Mouse (Mus musculus) intestine, postnatal 0 days (tissue): Measurements from ENCODE around the gene Ubap2l. TPM values are rescaled to one million over a fixed set of nuclear protein-coding genes. Genes with fewer than 3 reads are reported as not detected.

Experiments used
- ATAC-seq: fragments of 200-750 bp; cut with Nextera tagmentation; 2 replicates; pipeline ENCODE4 v1.8.0; 2017; ENCODE audit warnings: mild to moderate bottlenecking, moderate TSS enrichment, moderate library complexity
- H3K27ac ChIP-seq: fragments of 300-500 bp; sonication (generic); 2 replicates; pipeline ENCODE4 v1.5.1; 2014; ENCODE audit warnings: mild to moderate bottlenecking, low read depth, low read length, moderate library complexity
- H3K27me3 ChIP-seq: fragments of 300-500 bp; sonication (generic); replicated peaks from 2 replicates; pipeline ENCODE4 v1.6.1; 2014; ENCODE audit warnings: low read length, mixed read lengths; ENCODE audit not compliant: control insufficient read depth, insufficient read depth
- H3K36me3 ChIP-seq: fragments of 300-500 bp; sonication (generic); 2 replicates; pipeline ENCODE4 v1.6.1; 2014; ENCODE audit warnings: mild to moderate bottlenecking, moderate library complexity; ENCODE audit not compliant: control insufficient read depth, insufficient read depth
- H3K4me1 ChIP-seq: fragments of 300-500 bp; sonication (generic); replicated peaks from 2 replicates; pipeline ENCODE4 v1.6.1; 2014; ENCODE audit warnings: antibody characterized with exemption, low read length, mixed read lengths; ENCODE audit not compliant: control insufficient read depth, insufficient read depth
- H3K4me2 ChIP-seq: fragments of 300-500 bp; sonication (generic); replicated peaks from 2 replicates; pipeline ENCODE4 v1.6.1; 2014; ENCODE audit warnings: low read depth, mild to moderate bottlenecking, moderate library complexity
- H3K4me3 ChIP-seq: fragments of 300-500 bp; sonication (generic); 2 replicates; pipeline ENCODE4 v1.5.1; 2014; ENCODE audit warnings: low read depth, low read length
- H3K9ac ChIP-seq: fragments of 300-500 bp; sonication (generic); 2 replicates; pipeline ENCODE4 v1.6.1; 2014; ENCODE audit warnings: mild to moderate bottlenecking, low read depth, low read length
- H3K9me3 ChIP-seq: fragments of 300-500 bp; sonication (generic); 2 replicates; pipeline ENCODE4 v1.6.1; 2016; ENCODE audit warnings: mixed run types; ENCODE audit not compliant: control insufficient read depth
- CTCF ChIP-seq: sonication (generic); IDR thresholded peaks from 2 replicates; pipeline ENCODE4 v1.5.1; 2016; ENCODE audit warnings: low read depth, mild to moderate bottlenecking, control low read depth, antibody characterized with exemption, moderate library complexity
- WGBS: fragments of 180-500 bp; shearing (Covaris S2); extraction: QIAGEN DNeasy Blood & Tissue Kit; methylation state at CpG from one replicate; pipeline ENCODE4 v1.1.7; 2014; 5-methylcytosine and 5-hydroxymethylcytosine counted together
- polyA plus RNA-seq: library from polyadenylated mRNA; unstranded; fragments of >200 nt; fragmentation: Nextera tagmentation; extraction: Ambion mirVana; gene quantifications from 2 replicates; pipeline ENCODE4 v1.2.1, GENCODE M21; 2015

Ubap2l gene
- polyA plus RNA-seq, 1 experiment from 2014 or later: 112 TPM

DNA sequence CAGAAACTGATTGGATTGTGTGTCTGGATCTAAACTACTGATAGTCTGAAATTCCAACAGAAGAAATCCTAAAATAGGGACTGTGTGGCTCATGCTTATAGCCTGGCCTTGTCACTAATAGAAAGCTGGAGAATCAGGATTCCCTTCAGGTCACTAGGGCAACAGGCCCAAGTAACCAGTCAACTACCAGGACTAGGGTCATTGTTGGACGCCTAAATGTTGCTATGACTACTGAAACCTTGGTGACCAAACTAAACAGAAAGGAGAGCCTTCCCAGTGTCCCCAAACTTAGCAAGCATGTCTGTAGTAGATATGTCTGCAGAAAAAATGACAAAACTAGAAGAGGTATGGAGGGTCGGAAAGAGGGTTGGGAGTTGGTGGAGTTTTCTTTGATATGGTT is 10.1 kb upstream of the Ubap2l start:
- no peak overlapping the region for H3K27ac ChIP-seq
- no peak for TF ChIP-seq CTCF
- no peak overlapping the region for H3K9ac ChIP-seq
- H3K27me3 ChIP-seq: no peaks in the 10 kb centered on the region
- peaks cover 34% of the 10 kb centered on the region for H3K36me3 ChIP-seq
- ATAC-seq: no peak
- H3K4me1 ChIP-seq: no peaks in the 10 kb centered on the region
- no peak overlapping the region for H3K4me3 ChIP-seq
- H3K9me3 ChIP-seq: no peaks in the 10 kb centered on the region
- H3K4me2 ChIP-seq: no peak overlapping the region
- WGBS: 69% methylated on average over 2 of the region's 2 CpGs

DNA sequence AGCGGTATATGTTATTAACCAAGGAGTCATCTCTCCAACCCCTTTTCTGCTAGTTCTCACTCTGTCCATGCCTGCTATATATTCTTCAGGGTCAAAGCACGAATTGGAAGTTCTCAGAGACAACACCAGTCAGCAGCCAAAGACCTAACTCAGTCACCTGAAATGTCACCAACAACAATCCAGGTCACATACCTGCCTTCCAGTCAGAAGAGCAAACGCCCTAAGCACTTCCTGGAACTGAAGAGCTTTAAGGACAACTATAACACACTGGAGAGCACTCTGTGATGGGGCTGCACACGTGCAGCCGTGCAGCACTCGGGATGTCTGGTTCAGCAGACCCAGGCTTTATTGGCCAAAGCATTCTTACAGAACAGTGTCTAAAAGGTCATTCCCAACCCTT is 9.1 kb upstream of the Ubap2l start:
- no peak overlapping the region for H3K4me2 ChIP-seq
- H3K27ac ChIP-seq: no peak overlapping the region
- H3K9me3 ChIP-seq: no peaks in the 10 kb centered on the region
- peaks cover 43% of the 10 kb centered on the region for H3K36me3 ChIP-seq
- H3K4me3 ChIP-seq: no peak overlapping the region
- no peaks in the 10 kb centered on the region for H3K27me3 ChIP-seq
- no peak for TF ChIP-seq CTCF
- no peak overlapping the region for H3K9ac ChIP-seq
- ATAC-seq: no peak
- no peaks in the 10 kb centered on the region for H3K4me1 ChIP-seq
- 88% methylated on average over 6 of the region's 6 CpGs for WGBS

DNA sequence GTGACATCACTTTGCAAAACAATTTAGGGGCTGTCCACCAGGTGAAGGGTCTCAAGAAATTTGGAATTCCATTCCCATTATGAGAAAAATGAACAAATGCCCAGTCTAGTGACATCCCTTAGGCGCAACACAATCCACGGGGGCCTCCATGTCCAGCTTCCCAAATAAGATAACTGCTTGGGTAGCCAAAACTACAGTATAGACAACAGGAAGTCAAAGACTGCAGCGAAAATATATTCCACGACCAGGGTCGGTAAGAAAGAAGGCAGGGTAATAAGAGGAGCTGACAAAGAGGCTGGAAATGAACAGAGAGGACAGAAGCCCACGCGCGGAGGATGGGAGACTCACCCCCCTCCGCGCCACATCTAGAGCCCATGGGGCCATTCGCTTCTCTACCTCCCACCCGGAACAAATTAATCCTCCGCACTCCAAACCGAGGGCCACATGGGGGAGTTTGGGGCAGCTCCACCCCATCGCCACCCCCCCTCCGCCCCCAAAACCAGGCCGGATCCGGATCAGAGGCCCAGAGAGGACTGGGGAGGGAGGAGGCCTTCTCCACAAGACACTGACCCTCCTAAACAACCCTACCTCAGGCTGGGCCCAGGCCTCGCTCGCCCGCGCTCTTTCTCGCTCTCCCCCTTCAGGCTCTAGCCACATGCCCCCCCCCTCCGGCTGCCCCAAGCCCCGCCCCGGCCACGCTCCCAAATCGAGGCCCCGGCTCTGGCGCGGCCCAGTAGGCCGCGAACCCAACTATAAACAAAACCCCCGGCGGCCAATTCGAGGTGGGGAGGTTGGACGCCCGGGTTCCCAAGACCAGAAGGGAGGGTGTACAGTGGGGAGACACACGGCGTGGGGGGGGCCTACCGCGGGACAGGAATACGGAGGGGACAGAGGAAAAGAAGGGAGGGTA is 732 bp downstream of the Ubap2l start, which contains the start of gene 4933434E20Rik:
4933434E20Rik (plus strand) TSS at position 196 of the 910 bp plus-strand sequence.
- ATAC-seq: peak; percentile 62
- TF ChIP-seq CTCF: 0 out of 2 replicates have a peak, but pooled peaks have one; percentile 20
- under 1% methylated on average over 42 of the region's 43 CpGs for WGBS
- H3K4me1 ChIP-seq: 0 out of 2 replicates have a peak, but pooled peaks cover 2% of the 10 kb centered on the region
- H3K4me2 ChIP-seq: peak within 1 kb of the TSS; percentile 71
- peak within 1 kb of the TSS; percentile 90 for H3K4me3 ChIP-seq
- peak within 1 kb of the TSS; percentile 92 for H3K27ac ChIP-seq
- no peaks in the 10 kb centered on the region for H3K9me3 ChIP-seq
- peak within 1 kb of the TSS; percentile 97 for H3K9ac ChIP-seq
- H3K27me3 ChIP-seq: no peaks in the 10 kb centered on the region
- peaks cover 17% of the 10 kb centered on the region for H3K36me3 ChIP-seq

DNA sequence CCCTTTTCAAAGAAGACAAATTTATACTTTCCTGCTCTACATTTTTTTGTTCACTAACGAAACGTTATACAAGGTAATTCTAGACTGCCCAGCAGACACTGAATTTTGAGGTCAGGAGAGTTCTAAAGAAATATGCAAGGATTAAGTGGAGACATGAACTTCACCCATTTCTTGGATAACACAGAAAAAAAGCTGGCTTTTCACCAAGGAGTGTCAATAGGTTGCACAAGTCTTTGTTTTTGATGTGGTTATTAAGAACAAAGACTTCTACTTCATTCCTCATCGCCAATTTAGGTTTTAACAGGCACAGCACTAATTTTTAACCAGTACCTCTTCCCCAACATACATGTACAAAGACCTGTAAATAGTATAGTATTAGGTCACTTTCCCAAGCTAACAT is 2.7 kb downstream of the Ubap2l start:
- H3K4me1 ChIP-seq: 0 out of 2 replicates have a peak, but pooled peaks cover 2% of the 10 kb centered on the region
- WGBS: 47% methylated on average over 3 of the region's 3 CpGs
- no peak overlapping the region for H3K9ac ChIP-seq
- no peak for TF ChIP-seq CTCF
- ATAC-seq: no peak
- H3K27ac ChIP-seq: no peak overlapping the region
- no peaks in the 10 kb centered on the region for H3K27me3 ChIP-seq
- H3K36me3 ChIP-seq: peaks cover 19% of the 10 kb centered on the region
- no peak overlapping the region for H3K4me3 ChIP-seq
- H3K4me2 ChIP-seq: no peak overlapping the region
- no peaks in the 10 kb centered on the region for H3K9me3 ChIP-seq

DNA sequence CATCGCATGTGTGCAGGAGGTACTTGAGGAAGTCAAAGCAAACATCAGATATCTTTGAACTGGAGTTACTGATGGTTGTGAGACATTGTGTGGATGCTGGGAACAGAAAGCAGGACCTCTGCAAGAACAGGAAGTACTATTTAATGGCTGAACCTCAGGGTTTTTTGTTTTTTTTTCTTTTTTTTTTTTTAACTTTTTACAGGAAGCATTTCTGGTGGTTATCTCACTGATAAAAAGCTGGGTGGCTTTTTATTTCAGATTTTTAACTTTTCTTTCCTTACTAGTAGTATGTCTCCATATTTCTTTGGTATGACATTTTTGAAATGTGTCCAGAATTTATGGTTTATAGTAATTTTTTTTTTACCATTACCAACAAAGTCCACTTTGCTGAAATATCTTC is 16.2 kb downstream of the Ubap2l start:
- WGBS: 91% methylated on average over 1 of the region's 1 CpGs
- Histone ChIP-seq H3K36me3 (peaks cover 59% of the 10 kb centered on the region), H3K4me2 (no peak overlapping the region), H3K27me3 (no peaks in the 10 kb centered on the region), H3K4me3 (no peak overlapping the region), H3K4me1 (no peaks in the 10 kb centered on the region), H3K9me3 (no peaks in the 10 kb centered on the region), H3K27ac (no peak overlapping the region), H3K9ac (no peak overlapping the region)
- TF ChIP-seq CTCF: no peak
- no peak for ATAC-seq

DNA sequence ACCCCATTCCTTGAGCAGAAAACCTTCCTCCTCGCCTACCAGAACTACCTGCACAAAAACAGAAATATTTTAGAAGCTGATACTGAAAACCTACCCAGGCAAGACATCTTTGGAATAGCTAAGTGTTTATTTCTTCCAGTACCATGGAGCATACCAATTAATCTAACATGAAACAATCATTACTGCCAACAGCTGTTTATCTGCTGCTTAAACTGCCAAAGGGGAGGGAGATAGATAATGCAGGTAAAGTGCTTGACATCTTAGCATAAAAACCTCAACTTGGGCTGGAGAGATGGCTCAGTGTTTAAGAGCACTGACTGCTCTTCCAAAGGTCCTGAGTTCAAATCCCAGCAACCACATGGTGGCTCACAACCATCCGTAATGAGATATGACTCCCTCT is 17.8 kb downstream of the Ubap2l start:
- Histone ChIP-seq H3K27ac (no peak overlapping the region), H3K36me3 (peaks cover 69% of the 10 kb centered on the region), H3K9me3 (no peaks in the 10 kb centered on the region), H3K4me2 (no peak overlapping the region), H3K4me1 (no peaks in the 10 kb centered on the region), H3K27me3 (no peaks in the 10 kb centered on the region), H3K9ac (no peak overlapping the region), H3K4me3 (no peak overlapping the region)
- no peak for TF ChIP-seq CTCF
- ATAC-seq: no peak
- 97% methylated on average over 2 of the region's 2 CpGs for WGBS
